Mouse (Mus musculus): ENCODE measurements around the gene Cxcl15. TPM values are rescaled to one million over a fixed set of nuclear protein-coding genes. Genes with fewer than 3 reads are reported as not detected.
"Not testable (repeated sequence)": the region's sequence is repeated elsewhere in the genome, so short reads cannot be mapped to it uniquely, and the experiment has no call there.

Cxcl15 gene
- polyA plus RNA-seq, 1 experiment from 2014 or later = not detected

DNA sequence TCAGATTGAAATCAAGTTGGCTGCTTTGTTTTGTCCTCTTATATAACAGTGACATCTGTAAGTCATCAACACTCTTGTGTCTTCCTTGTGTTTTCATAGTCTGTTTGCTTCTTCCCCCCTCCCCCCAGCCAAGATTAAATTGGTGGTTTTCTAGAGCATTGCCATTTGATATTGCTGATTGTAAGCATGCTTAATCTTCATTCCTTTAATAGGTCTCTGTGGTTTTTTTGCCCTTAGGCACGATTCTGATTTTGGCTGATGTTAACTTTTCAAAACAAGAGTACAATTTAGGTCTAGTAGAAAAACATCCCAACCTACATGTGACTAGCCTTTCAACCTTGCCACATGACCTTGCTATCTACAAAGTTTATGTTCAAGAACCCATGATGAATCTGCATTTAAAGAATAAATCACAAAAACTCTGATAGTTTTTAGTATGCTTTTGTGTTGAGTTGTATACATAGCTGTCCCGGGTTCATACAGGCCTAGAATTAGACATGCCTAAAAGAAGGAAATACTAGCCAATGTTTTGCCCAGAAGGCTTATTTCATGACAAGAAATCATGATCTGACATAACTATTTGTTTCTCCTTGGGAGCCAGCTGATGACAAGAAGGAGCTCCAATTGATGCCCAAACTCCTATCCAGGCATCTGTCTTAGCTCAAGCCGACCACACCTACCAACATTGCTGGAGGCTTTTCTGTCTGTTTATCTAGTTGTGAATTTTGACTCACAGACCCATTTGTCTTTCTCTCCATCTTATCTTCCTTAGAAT lies 13.0 kb downstream of the Cxcl15 start:
- no peak overlapping the region for H3K9ac ChIP-seq
- no peaks in the 10 kb centered on the region for H3K9me3 ChIP-seq
- H3K27ac ChIP-seq = no peak overlapping the region
- no peak overlapping the region for H3K4me3 ChIP-seq (replicated peaks)
- WGBS = 86% methylated on average over 3 of the region's 3 CpGs
- ATAC-seq (ENCODE audit: low FRiP score) = no peak
- no peaks in the 10 kb centered on the region for H3K27me3 ChIP-seq
- no peaks in the 10 kb centered on the region for H3K4me1 ChIP-seq
- H3K4me2 ChIP-seq = no peak overlapping the region
- H3K36me3 ChIP-seq (replicated peaks) = no peaks in the 10 kb centered on the region

DNA sequence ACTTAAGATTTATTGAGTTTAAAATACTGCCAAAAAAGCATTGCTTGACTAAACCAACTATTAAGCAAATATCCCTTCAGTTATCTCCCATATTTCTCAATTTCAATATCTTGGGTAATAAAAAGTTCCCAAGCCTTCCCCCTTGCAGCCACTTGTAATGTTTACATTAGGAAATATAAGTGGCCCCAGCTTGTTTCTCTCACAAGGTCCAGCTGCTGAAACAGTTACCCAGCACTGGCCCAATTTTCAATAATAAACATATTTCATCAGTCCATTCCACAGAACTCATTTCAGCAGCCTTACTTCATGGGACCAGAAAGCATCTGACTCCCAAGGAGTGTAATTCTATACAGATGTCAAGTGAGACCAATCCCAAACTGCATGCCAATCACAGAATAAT lies 25.4 kb downstream of the Cxcl15 start:
- no peak for ATAC-seq (ENCODE audit: low FRiP score)
- Histone ChIP-seq H3K4me2 (no peak overlapping the region), H3K9ac (no peak overlapping the region), H3K4me3 (replicated peaks) (no peak overlapping the region), H3K4me1 (no peaks in the 10 kb centered on the region), H3K27me3 (no peaks in the 10 kb centered on the region), H3K9me3 (no peaks in the 10 kb centered on the region), H3K36me3 (replicated peaks) (no peaks in the 10 kb centered on the region), H3K27ac (no peak overlapping the region)

DNA sequence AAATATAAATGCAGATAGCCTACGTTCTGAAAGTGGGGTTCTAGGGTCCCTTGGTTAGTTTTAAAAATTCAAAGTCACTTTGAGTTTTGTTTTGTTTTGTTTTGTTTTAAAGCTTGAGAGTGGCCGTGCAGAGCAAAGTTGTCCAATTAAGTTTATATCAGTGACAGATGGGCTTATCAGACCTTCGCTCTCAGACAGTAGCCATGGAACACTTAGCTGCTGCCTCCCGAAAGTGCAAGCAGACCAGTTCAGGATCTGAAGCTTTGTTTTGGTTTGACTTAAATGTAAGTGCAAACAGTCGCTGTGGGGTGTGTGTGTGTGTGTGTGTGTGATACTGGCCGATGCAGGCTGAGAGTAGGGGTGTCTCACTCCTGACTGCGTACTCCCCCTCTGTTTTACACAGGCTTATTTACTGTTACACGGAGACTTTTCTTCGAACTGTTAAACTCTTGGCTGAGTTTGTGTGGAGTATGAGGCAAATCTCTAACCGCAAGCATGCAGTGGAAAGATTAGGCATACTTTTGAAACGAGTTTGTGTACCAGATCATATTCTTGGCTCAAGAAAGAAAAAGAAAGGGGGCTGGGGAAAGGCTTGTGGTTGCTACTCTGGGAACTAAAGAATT lies 37.9 kb downstream of the Cxcl15 start:
- Histone ChIP-seq H3K27ac (no peak overlapping the region), H3K4me2 (no peak overlapping the region), H3K9me3 (no peaks in the 10 kb centered on the region), H3K36me3 (replicated peaks) (no peaks in the 10 kb centered on the region), H3K9ac (no peak overlapping the region), H3K27me3 (no peaks in the 10 kb centered on the region), H3K4me1 (no peaks in the 10 kb centered on the region), H3K4me3 (replicated peaks) (no peak overlapping the region)
- 87% methylated on average over 11 of the region's 11 CpGs for WGBS
- no peak for ATAC-seq (ENCODE audit: low FRiP score)

DNA sequence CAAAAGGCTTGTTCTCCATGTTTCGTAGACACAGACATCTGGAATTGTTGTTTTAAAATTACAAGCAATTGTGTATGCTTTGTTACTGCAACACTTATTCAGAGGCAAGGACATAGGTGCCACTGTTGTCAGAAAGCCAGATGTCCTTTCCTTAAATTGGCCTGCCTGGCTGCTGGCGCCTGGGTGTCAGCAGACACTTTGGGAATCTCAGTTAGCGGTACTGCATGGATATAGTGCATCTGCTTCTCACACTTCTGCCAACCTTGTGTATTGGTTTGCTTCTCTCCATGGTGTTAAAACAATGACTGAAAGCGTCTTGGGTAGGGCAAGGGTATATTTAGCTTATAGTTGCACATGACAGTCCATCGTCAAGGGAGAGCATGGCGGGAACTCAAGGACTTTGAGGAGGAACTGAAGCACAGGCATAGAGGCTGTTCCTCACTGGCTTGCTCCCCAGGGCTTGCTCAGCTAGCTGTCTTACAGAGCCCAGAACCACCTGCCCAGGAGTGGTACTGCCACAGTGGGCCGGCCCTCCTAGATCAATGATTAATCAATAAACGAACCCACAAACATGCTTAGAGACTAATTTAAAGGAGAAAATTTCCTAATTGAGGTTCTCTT lies 38.5 kb downstream of the Cxcl15 start:
- no peaks in the 10 kb centered on the region for H3K4me1 ChIP-seq
- no peak overlapping the region for H3K9ac ChIP-seq
- H3K27me3 ChIP-seq = no peaks in the 10 kb centered on the region
- no peak overlapping the region for H3K27ac ChIP-seq
- no peak for ATAC-seq (ENCODE audit: low FRiP score)
- WGBS = 93% methylated on average over 8 of the region's 8 CpGs
- H3K4me2 ChIP-seq = no peak overlapping the region
- no peaks in the 10 kb centered on the region for H3K36me3 ChIP-seq (replicated peaks)
- H3K4me3 ChIP-seq (replicated peaks) = no peak overlapping the region
- H3K9me3 ChIP-seq = no peaks in the 10 kb centered on the region

DNA sequence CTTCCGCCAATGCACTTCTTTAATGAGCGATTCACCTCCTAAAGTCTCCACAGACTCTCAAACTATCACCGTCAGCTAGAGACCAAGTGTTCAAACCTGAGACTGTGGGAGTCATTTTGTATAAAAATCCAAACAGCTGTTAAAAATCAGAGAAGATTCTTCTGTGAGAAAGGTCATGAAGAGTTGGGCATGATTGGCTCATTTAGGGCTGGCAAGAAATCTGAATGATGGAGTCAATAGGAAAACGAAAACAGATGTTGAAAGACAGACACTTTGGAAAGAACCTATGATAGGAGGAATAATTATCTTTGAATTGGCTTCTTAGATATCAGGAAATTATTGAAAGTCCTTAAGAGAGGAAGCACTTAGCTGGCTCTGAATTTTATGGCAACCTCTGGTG lies 40.1 kb downstream of the Cxcl15 start:
- 89% methylated on average over 4 of the region's 4 CpGs for WGBS
- H3K4me1 ChIP-seq = no peaks in the 10 kb centered on the region
- no peak overlapping the region for H3K4me2 ChIP-seq
- no peaks in the 10 kb centered on the region for H3K36me3 ChIP-seq (replicated peaks)
- no peak overlapping the region for H3K9ac ChIP-seq
- H3K27ac ChIP-seq = no peak overlapping the region
- H3K9me3 ChIP-seq = no peaks in the 10 kb centered on the region
- no peak for ATAC-seq (ENCODE audit: low FRiP score)
- H3K27me3 ChIP-seq = no peaks in the 10 kb centered on the region
- H3K4me3 ChIP-seq (replicated peaks) = no peak overlapping the region

DNA sequence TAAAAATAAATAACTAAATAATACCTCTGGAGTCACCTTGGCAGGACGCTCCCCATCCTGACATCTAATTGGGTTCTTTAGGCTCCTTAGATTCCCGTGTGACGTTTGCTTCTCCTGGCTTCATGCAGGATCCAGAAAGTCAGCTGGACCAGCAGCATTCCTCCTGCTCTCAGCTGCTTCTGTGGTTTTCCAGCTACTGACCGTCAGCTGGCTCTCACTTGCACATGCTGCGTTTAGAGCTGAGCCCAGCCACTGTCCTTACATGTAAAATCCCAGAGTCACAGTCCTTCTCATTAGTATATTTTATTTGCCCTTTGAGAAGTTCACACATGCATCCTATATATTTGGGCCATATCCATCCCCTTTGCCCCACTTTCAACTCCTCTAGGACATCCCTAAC lies 44.2 kb downstream of the Cxcl15 start:
- Histone ChIP-seq H3K36me3 (replicated peaks) (no peaks in the 10 kb centered on the region), H3K4me2 (no peak overlapping the region), H3K4me3 (replicated peaks) (no peak overlapping the region), H3K9ac (no peak overlapping the region), H3K27ac (no peak overlapping the region), H3K9me3 (no peaks in the 10 kb centered on the region), H3K27me3 (no peaks in the 10 kb centered on the region), H3K4me1 (no peaks in the 10 kb centered on the region)
- 80% methylated on average over 5 of the region's 5 CpGs for WGBS
- ATAC-seq (ENCODE audit: low FRiP score) = no peak

DNA sequence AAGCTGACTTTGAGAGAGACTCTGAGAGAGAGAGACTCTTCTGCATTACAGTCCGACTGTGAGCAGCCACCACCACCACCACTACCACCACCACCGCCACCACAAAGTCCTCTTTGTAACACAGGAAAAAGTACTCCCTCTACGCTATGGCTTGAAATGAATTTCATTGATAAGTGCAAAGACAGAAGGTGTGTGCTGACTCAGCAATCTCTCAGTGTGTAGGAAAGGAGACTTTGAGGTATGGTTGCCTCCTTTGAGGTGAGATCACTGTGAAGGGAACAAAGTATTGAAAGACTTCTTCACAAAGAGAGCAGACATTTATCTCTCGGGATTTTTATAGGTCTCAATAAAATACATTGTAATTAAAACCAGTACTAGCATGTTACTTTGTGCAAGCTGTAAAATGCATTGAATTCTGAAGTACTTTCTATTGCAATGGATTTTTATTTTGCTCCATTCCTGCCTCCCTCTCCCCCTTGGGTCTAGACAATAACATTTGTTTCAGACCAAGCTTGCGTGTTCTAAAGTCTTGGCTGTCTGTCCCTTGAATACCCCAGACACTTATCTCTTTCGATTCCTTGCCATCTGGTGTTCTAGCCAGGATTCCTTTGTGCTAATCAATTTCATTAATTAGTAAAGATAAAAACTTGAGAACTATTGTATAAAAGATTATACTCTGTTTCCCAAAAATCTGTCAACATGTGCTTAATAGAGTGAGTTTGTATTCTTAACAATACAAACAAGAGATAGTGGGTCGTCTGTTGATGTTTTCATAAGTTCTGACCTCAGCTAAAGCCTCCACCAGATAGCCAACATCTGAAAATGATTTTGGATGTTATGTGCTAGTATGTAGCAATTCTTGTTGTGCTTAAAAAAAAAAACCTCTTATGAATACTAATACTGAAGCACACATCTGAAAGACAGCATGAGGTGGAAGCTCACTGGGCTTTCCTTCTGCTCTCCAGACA lies 46.9 kb downstream of the Cxcl15 start:
- Histone ChIP-seq H3K4me1 (no peaks in the 10 kb centered on the region), H3K27ac (no peak overlapping the region), H3K27me3 (no peaks in the 10 kb centered on the region), H3K4me2 (no peak overlapping the region), H3K9ac (no peak overlapping the region), H3K4me3 (replicated peaks) (no peak overlapping the region), H3K36me3 (replicated peaks) (no peaks in the 10 kb centered on the region), H3K9me3 (no peaks in the 10 kb centered on the region)
- no peak for ATAC-seq (ENCODE audit: low FRiP score)
- 81% methylated on average over 7 of the region's 7 CpGs for WGBS

DNA sequence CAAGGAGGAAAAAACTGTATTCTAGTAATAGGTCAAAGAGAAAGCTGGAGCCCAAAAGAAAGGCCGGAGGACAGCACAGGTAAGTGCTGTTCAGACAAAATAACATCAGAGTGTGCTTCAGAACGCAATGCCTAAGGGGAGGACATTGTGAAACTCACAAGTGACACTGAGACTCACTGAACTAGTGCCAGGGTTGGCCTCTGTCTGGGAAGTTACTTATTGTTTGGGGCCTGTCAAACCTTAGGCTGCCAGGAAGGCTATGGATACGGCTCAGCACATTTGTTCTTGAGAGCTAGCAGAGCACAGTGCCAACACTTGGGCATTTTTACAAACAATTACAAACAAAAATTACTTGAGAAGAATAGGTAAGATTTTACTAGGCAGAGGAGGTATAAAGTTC lies 49.6 kb downstream of the Cxcl15 start:
- 92% methylated on average over 3 of the region's 3 CpGs for WGBS

DNA sequence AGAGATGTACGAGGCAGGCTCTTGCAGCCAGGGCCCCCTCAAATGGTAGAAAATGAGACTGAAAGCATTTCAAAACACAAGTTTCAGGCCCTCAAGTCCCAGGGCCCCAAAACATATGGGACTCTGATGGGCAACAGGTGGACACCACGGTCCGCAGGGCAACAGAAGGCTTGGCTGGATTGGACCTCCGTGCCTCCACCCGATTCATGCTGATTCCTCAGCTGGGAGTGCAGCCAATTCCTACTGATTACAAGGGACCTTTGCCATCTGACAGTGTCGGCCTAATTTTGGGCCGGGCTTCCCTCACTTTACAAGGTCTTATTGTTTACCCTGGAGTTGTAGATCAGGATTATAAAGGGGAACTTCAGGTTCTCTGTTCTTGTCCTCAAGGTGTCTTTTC lies 55.8 kb downstream of the Cxcl15 start:
- H3K4me1 ChIP-seq; H3K9ac ChIP-seq; H3K9me3 ChIP-seq; H3K36me3 ChIP-seq (replicated peaks); H3K4me2 ChIP-seq; H3K27ac ChIP-seq; H3K4me3 ChIP-seq (replicated peaks); H3K27me3 ChIP-seq; ATAC-seq (ENCODE audit: low FRiP score): not testable (repeated sequence)
- WGBS = 98% methylated on average over 7 of the region's 7 CpGs

More for the DNA sequence above, 49.6 kb downstream of the Cxcl15 start:
- Histone ChIP-seq H3K4me1 (no peaks in the 10 kb centered on the region), H3K9ac (no peak overlapping the region), H3K36me3 (replicated peaks) (no peaks in the 10 kb centered on the region), H3K27ac (no peak overlapping the region), H3K27me3 (no peaks in the 10 kb centered on the region), H3K4me3 (replicated peaks) (no peak overlapping the region), H3K4me2 (no peak overlapping the region), H3K9me3 (no peaks in the 10 kb centered on the region)
- ATAC-seq (ENCODE audit: low FRiP score) = no peak

DNA sequence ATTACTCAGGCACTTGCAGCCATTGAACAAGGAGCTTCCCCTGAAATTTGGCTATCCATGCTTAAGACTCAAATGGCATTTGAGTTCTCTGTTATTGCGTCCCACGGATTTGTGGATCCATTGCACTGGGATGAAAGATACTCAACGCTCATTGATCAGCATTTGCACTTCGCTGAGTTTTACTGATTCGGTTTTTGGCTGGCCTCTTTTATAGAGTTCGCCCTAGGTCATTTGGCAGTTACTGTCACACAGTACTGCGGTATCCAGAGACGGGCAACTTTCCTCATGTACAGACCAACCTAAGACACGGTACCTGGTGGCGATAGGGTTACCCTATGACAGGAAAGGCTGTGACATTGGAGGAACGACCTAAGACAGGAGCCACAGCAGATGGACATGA lies 57.1 kb downstream of the Cxcl15 start:
- not testable (repeated sequence) for ATAC-seq (ENCODE audit: low FRiP score)

More for the DNA sequence above, 57.1 kb downstream of the Cxcl15 start:
- not testable (repeated sequence) for H3K9ac ChIP-seq; H3K4me2 ChIP-seq; H3K9me3 ChIP-seq; H3K4me3 ChIP-seq (replicated peaks); H3K36me3 ChIP-seq (replicated peaks); H3K27ac ChIP-seq; H3K27me3 ChIP-seq; H3K4me1 ChIP-seq
- 93% methylated on average over 11 of the region's 11 CpGs for WGBS
